8 mouse cellular contexts compared by ENCODE assay signal in genomic region chr14:25555291-25555781, GRCm38 (mm10).
A peak's percentile ranks its signal among the peaks of the same experiment; 100 is the strongest.
DNase-seq lines count a peak whose midpoint lies in the region; ATAC-seq and TF ChIP-seq lines count a peak whose summit lies in the region.

No protein-coding gene starts in this region.

- no peak for DNase-seq in heart, adult 8-10 months (ENCODE audit: low spot score)
- DNase-seq in cerebellum, adult 9-11 months, result peak; percentile 82
- peak; percentile 39 for DNase-seq in hindbrain, embryonic 10.5 days (ENCODE audit: low spot score)
- peak; percentile 73 for DNase-seq in midbrain, embryonic 14.5 days
- no peak for DNase-seq in urinary bladder, postnatal 4 days (ENCODE audit: low spot score in 2 of 2)
- DNase-seq in frontal cortex, adult 2 months (ENCODE audit: extremely low spot score in 1 of 2, low spot score in 1 of 2), result no peak
- no peak for DNase-seq in lung, adult 2 months

- H3K9ac ChIP-seq in heart, embryonic 15.5 days, result no peak overlapping the region
- peak overlapping the region; percentile 27; the same call in 1 of the 2 replicates for H3K9ac ChIP-seq in midbrain, embryonic 14.5 days (replicated peaks; ENCODE audit: low read length)

- ATAC-seq in heart, embryonic 15.5 days (replicated peaks; ENCODE audit: insufficient number of reproducible peaks, insufficient read depth, low FRiP score, low read depth), result no peak
- ATAC-seq in midbrain, embryonic 14.5 days (ENCODE audit: low FRiP score, low TSS enrichment), result no peak

- TF ChIP-seq CTCF in lung, adult 2 months (IDR thresholded peaks at IDR 0.05; ENCODE audit: insufficient read depth, low read length), result no peak

- no peak for TF ChIP-seq POLR2A in lung, adult 2 months (IDR thresholded peaks at IDR 0.05; ENCODE audit: borderline replicate concordance, extremely low read depth, low read depth, low read length)

- 41% methylated on average over 10 of the region's 10 CpGs for WGBS in heart, embryonic 15.5 days
- WGBS in hindbrain, embryonic 10.5 days, result 23% methylated on average over 10 of the region's 10 CpGs
- 17% methylated on average over 10 of the region's 10 CpGs for WGBS in midbrain, embryonic 14.5 days
- 44% methylated on average over 10 of the region's 10 CpGs for WGBS in lung, adult 2 months

- peaks cover 3% of the 10 kb centered on the region; the same call in 1 of the 2 replicates for H3K36me3 ChIP-seq in heart, embryonic 15.5 days
- peaks cover 47% of the 10 kb centered on the region for H3K36me3 ChIP-seq in hindbrain, embryonic 10.5 days
- peaks cover 8% of the 10 kb centered on the region; the same call in 1 of the 2 replicates for H3K36me3 ChIP-seq in midbrain, embryonic 14.5 days (ENCODE audit: control insufficient read depth, insufficient read depth, low read length)

- no peak overlapping the region for H3K4me2 ChIP-seq in heart, embryonic 15.5 days
- H3K4me2 ChIP-seq in midbrain, embryonic 14.5 days (ENCODE audit: low read length), result peak overlapping the region; percentile 31

- H3K4me1 ChIP-seq in heart, embryonic 15.5 days (replicated peaks), result peaks cover 70% of the 10 kb centered on the region
- peaks cover 76% of the 10 kb centered on the region for H3K4me1 ChIP-seq in hindbrain, embryonic 10.5 days (replicated peaks)
- peaks cover 59% of the 10 kb centered on the region for H3K4me1 ChIP-seq in midbrain, embryonic 14.5 days (ENCODE audit: control insufficient read depth, insufficient read depth, low read length)
- H3K4me1 ChIP-seq in lung, adult 2 months (ENCODE audit: control insufficient read depth, insufficient read depth, low read length), result peaks cover 24% of the 10 kb centered on the region

- no peak overlapping the region for H3K4me3 ChIP-seq in heart, embryonic 15.5 days
- peak overlapping the region; percentile 20 for H3K4me3 ChIP-seq in hindbrain, embryonic 10.5 days
- no peak overlapping the region for H3K4me3 ChIP-seq in midbrain, embryonic 14.5 days (replicated peaks; ENCODE audit: low read depth, low read length)
- H3K4me3 ChIP-seq in lung, adult 2 months (replicated peaks; ENCODE audit: extremely low read depth, low read depth, low read length), result no peak overlapping the region

- no peaks in the 10 kb centered on the region for H3K9me3 ChIP-seq in heart, embryonic 15.5 days (replicated peaks)
- no peaks in the 10 kb centered on the region for H3K9me3 ChIP-seq in hindbrain, embryonic 10.5 days
- H3K9me3 ChIP-seq in midbrain, embryonic 14.5 days (ENCODE audit: control insufficient read depth, low read length), result no peaks in the 10 kb centered on the region

- no peaks in the 10 kb centered on the region for H3K27me3 ChIP-seq in heart, embryonic 15.5 days
- no peaks in the 10 kb centered on the region for H3K27me3 ChIP-seq in hindbrain, embryonic 10.5 days (ENCODE audit: insufficient read depth, poor library complexity, severe bottlenecking)
- H3K27me3 ChIP-seq in midbrain, embryonic 14.5 days (ENCODE audit: control insufficient read depth, insufficient read depth, low read length), result no peaks in the 10 kb centered on the region

- H3K27ac ChIP-seq in heart, embryonic 15.5 days, result peak overlapping the region; percentile 76
- peak overlapping the region; percentile 82 for H3K27ac ChIP-seq in hindbrain, embryonic 10.5 days
- peak overlapping the region; percentile 77 for H3K27ac ChIP-seq in midbrain, embryonic 14.5 days (replicated peaks; ENCODE audit: low read depth, low read length)

Comparison
In these comparisons a context has a peak if more than half of its experiments do, and no peak if none do; other contexts are left out.
1. DNase-seq: peak in cerebellum, adult 9-11 months (single experiment), hindbrain, embryonic 10.5 days (single experiment) and midbrain, embryonic 14.5 days (single experiment); none in heart, adult 8-10 months (single experiment), urinary bladder, postnatal 4 days (0 of 2), frontal cortex, adult 2 months (0 of 2) and lung, adult 2 months (single experiment).
2. Peak in every context shown above with its lines, with median percentiles within 50 percentile points of each other: H3K27ac ChIP-seq.